Comparison of ENCODE assay signal across 19 mouse cellular contexts in genomic region chr12:105810608-105811007, GRCm38 (mm10).
"Had no signal": no experiment of that assay in that cellular context is flagged by ENCODE, and none has a peak within 500 bp of the region (broad histone marks: within the 10 kb centered on the region; RNA-seq: fewer than 3 reads in every experiment).

No protein-coding gene starts in this region.

- H3K4me3 ChIP-seq: layer of hippocampus, adult 2 months; limb, embryonic 12.5 days; limb, embryonic 15.5 days; megakaryocyte, embryonic 14.5 days; stomach, embryonic 15.5 days had no signal

- H3K9me3 ChIP-seq: limb, embryonic 12.5 days; limb, embryonic 15.5 days; megakaryocyte, embryonic 14.5 days; stomach, embryonic 15.5 days had no signal

- H3K9ac ChIP-seq: limb, embryonic 12.5 days; limb, embryonic 15.5 days; stomach, embryonic 15.5 days had no signal

- ATAC-seq: intestine, postnatal 0 days had no signal

- H3K27me3 ChIP-seq: limb, embryonic 12.5 days; limb, embryonic 15.5 days; megakaryocyte, embryonic 14.5 days; stomach, embryonic 15.5 days had no signal

- DNase-seq: kidney, adult 2 months; kidney, postnatal 25 days; layer of hippocampus, adult 9-11 months; left cerebral cortex, postnatal 4 days; lung, adult 2 months; lung, postnatal 14 days; midbrain, embryonic 14.5 days; right cerebral cortex, postnatal 25 days; spleen, adult 18-20 months; thymus, postnatal 25 days had no signal

- H3K27ac ChIP-seq: kidney, postnatal 0 days; layer of hippocampus, adult 2 months; limb, embryonic 12.5 days; limb, embryonic 15.5 days; macrophage; stomach, embryonic 15.5 days had no signal

- H3K4me2 ChIP-seq: limb, embryonic 12.5 days; limb, embryonic 15.5 days; midbrain, embryonic 11.5 days; stomach, embryonic 15.5 days had no signal

- H3K4me1 ChIP-seq: limb, embryonic 12.5 days; limb, embryonic 15.5 days; stomach, embryonic 15.5 days had no signal
